Mouse (Mus musculus) MEL (cell line): ENCODE measurements around the gene Dlgap1.

Experiments
- CHD2 ChIP-seq: IDR thresholded peaks from 2 replicates; pipeline ENCODE4 v1.6.1; 2011; ENCODE audit warnings: low read length, improper control_type of control experiment
- CTCF ChIP-seq, 3 experiments: IDR thresholded peaks in 2 of 3; conservative IDR thresholded peaks in 1 of 3; 2 replicates each; pipeline ENCODE4 v1.5.1; 2011 to 2012; ENCODE audit warnings: low read length in 3 of 3, low read depth in 2 of 3, mild to moderate bottlenecking in 2 of 3, improper control_type of control experiment in 1 of 3, inconsistent platforms in 1 of 3, mixed read lengths in 1 of 3, moderate library complexity in 1 of 3; ENCODE audit not compliant: control insufficient read depth in 1 of 3, insufficient read depth in 1 of 3, poor library complexity in 1 of 3, severe bottlenecking in 1 of 3
- ETS1 ChIP-seq: IDR thresholded peaks from 2 replicates; pipeline ENCODE4 v1.6.1; 2012; ENCODE audit warnings: low read depth, mild to moderate bottlenecking, inconsistent platforms, low read length, improper control_type of control experiment, moderate library complexity
- JUND ChIP-seq: IDR thresholded peaks from 2 replicates; pipeline ENCODE4 v1.6.1; 2011; ENCODE audit warnings: low read depth, mild to moderate bottlenecking, improper control_type of control experiment, low read length
- KAT2A ChIP-seq: conservative IDR thresholded peaks from 2 replicates; pipeline ENCODE4 v1.6.1; 2012; ENCODE audit warnings: low read depth, low read length, improper control_type of control experiment, inconsistent platforms
- MAX ChIP-seq: IDR thresholded peaks from 2 replicates; pipeline ENCODE4 v1.6.1; 2011; ENCODE audit warnings: low read length, improper control_type of control experiment
- MAZ ChIP-seq: IDR thresholded peaks from 2 replicates; pipeline ENCODE4 v1.6.1; 2012; ENCODE audit warnings: low read depth, mild to moderate bottlenecking, inconsistent platforms, low read length, improper control_type of control experiment
- MYC ChIP-seq: IDR thresholded peaks from 2 replicates; pipeline ENCODE4 v1.6.1; 2011; ENCODE audit warnings: low read depth, mild to moderate bottlenecking, low read length, improper control_type of control experiment, moderate library complexity
- POLR2A ChIP-seq, 2 experiments: IDR thresholded peaks; 2 replicates each; pipeline ENCODE4 v1.6.1; 2011 to 2012; ENCODE audit warnings: low read length in 2 of 2, mild to moderate bottlenecking in 2 of 2, control low read depth in 1 of 2, improper control_type of control experiment in 1 of 2, low read depth in 1 of 2, moderate library complexity in 1 of 2; ENCODE audit not compliant: control insufficient read depth in 1 of 2, insufficient read depth in 1 of 2, poor library complexity in 1 of 2
- TAL1 ChIP-seq: IDR thresholded peaks from 2 replicates; pipeline ENCODE4 v1.6.1; 2012; ENCODE audit warnings: mild to moderate bottlenecking, inconsistent platforms, low read length, moderate library complexity, mixed read lengths
- TBP ChIP-seq: IDR thresholded peaks from 2 replicates; pipeline ENCODE4 v1.8.0; 2011; ENCODE audit warnings: low read depth, low read length, improper control_type of control experiment
- TCF12 ChIP-seq: IDR thresholded peaks from 2 replicates; pipeline ENCODE4 v1.6.1; 2014; ENCODE audit warnings: low read depth, mild to moderate bottlenecking, inconsistent platforms, low read length, improper control_type of control experiment, moderate library complexity
- USF1 ChIP-seq: IDR thresholded peaks from 2 replicates; pipeline ENCODE4 v1.6.1; 2014; ENCODE audit warnings: low read depth, mild to moderate bottlenecking, inconsistent platforms, low read length, improper control_type of control experiment, moderate library complexity
- ZC3H11A ChIP-seq: IDR thresholded peaks from 2 replicates; pipeline ENCODE4 v1.6.1; 2012; ENCODE audit warnings: low read depth, mild to moderate bottlenecking, inconsistent platforms, low read length, improper control_type of control experiment

- TF ChIP-seq MYC (no peak), ETS1 (no peak), MAX (no peak), CTCF (IDR thresholded peaks at IDR 0.05 in 2 of 3, conservative IDR thresholded peaks at IDR 0.05 in 1 of 3; ENCODE audit: control insufficient read depth in 1 of 3, insufficient read depth in 1 of 3, low read depth in 2 of 3, low read length in 3 of 3, poor library complexity in 1 of 3, severe bottlenecking in 1 of 3) (no peak), POLR2A (IDR thresholded peaks at IDR 0.05; ENCODE audit: control insufficient read depth in 1 of 2, insufficient read depth in 1 of 2, low read depth in 1 of 2, low read length in 2 of 2, poor library complexity in 1 of 2) (no peak), TBP (no peak), ZC3H11A (no peak), MAZ (no peak), TCF12 (no peak), TAL1 (no peak), JUND (no peak), USF1 (no peak), KAT2A (no peak), CHD2 (no peak)
Observed at GRCm38 (mm10) chr17:70807885-70808284, 839.0 kb downstream of the Dlgap1 start.
